Mouse (Mus musculus) MEL (cell line): Measurements from ENCODE around the gene Ly6g6d. TPM values are rescaled to one million over a fixed set of nuclear protein-coding genes. Genes with fewer than 3 reads are reported as not detected.

Source experiments
- DNase-seq: peaks from one replicate; pipeline ENCODE4 v3.0.0; 2011; ENCODE audit warnings: low read depth, low spot score
- H3K27ac ChIP-seq: 2 replicates; pipeline ENCODE4 v1.5.1; 2012; ENCODE audit warnings: low read depth, mild to moderate bottlenecking, control low read depth, low read length, moderate library complexity; ENCODE audit not compliant: control insufficient read depth
- H3K27me3 ChIP-seq, 2 experiments: fragments of 150-350 bp in 1 of 2; sonication (generic) in 1 of 2; 2 replicates each; pipeline ENCODE4 v1.6.1; 2012; ENCODE audit warnings: low read length in 2 of 2, mild to moderate bottlenecking in 2 of 2, improper control_type of control experiment in 1 of 2, moderate library complexity in 1 of 2; ENCODE audit not compliant: insufficient read depth in 2 of 2, control insufficient read depth in 1 of 2
- H3K36me3 ChIP-seq, 2 experiments: 2 replicates each; pipeline ENCODE4 v1.6.1; 2012 to 2014; ENCODE audit warnings: low read length in 2 of 2, improper control_type of control experiment in 1 of 2, inconsistent platforms in 1 of 2, mild to moderate bottlenecking in 1 of 2; ENCODE audit not compliant: insufficient read depth in 2 of 2, control insufficient read depth in 1 of 2
- H3K4me1 ChIP-seq, 2 experiments: fragments of 150-350 bp in 1 of 2; sonication (generic) in 1 of 2; 2 replicates each; pipeline ENCODE4 v1.6.1; 2012; ENCODE audit warnings: low read length in 2 of 2, improper control_type of control experiment in 1 of 2, mild to moderate bottlenecking in 1 of 2; ENCODE audit not compliant: insufficient read depth in 2 of 2, control insufficient read depth in 1 of 2
- H3K4me3 ChIP-seq, 2 experiments: fragments of 150-350 bp in 1 of 2; sonication (generic) in 1 of 2; 2 replicates each; pipeline ENCODE4 v1.5.1; 2012; ENCODE audit warnings: low read depth in 2 of 2, low read length in 2 of 2, mild to moderate bottlenecking in 2 of 2, moderate library complexity in 2 of 2, control low read depth in 1 of 2, improper control_type of control experiment in 1 of 2; ENCODE audit not compliant: control insufficient read depth in 1 of 2, insufficient read depth in 1 of 2
- H3K79me2 ChIP-seq: 2 replicates; pipeline ENCODE4 v1.6.1; 2012; ENCODE audit warnings: mild to moderate bottlenecking, low read length, moderate library complexity; ENCODE audit not compliant: control insufficient read depth, poor library complexity, insufficient read depth
- H3K9ac ChIP-seq: 2 replicates; pipeline ENCODE4 v1.6.1; 2012; ENCODE audit warnings: low read depth, mild to moderate bottlenecking, control low read depth, low read length, moderate library complexity; ENCODE audit not compliant: control insufficient read depth, poor library complexity, severe bottlenecking
- H3K9me3 ChIP-seq: fragments of 150-350 bp; sonication (generic); replicated peaks from 2 replicates; pipeline ENCODE4 v1.6.1; 2012; ENCODE audit warnings: mild to moderate bottlenecking, low read length, improper control_type of control experiment, moderate library complexity; ENCODE audit not compliant: insufficient read depth
- BHLHE40 ChIP-seq: IDR thresholded peaks from 2 replicates; pipeline ENCODE4 v1.6.1; 2012; ENCODE audit warnings: low read depth, mild to moderate bottlenecking, inconsistent platforms, low read length, improper control_type of control experiment, borderline replicate concordance
- CHD2 ChIP-seq: IDR thresholded peaks from 2 replicates; pipeline ENCODE4 v1.6.1; 2011; ENCODE audit warnings: low read length, improper control_type of control experiment
- CTCF ChIP-seq, 3 experiments: IDR thresholded peaks in 2 of 3; conservative IDR thresholded peaks in 1 of 3; 2 replicates each; pipeline ENCODE4 v1.5.1; 2011 to 2012; ENCODE audit warnings: low read length in 3 of 3, low read depth in 2 of 3, mild to moderate bottlenecking in 2 of 3, improper control_type of control experiment in 1 of 3, inconsistent platforms in 1 of 3, mixed read lengths in 1 of 3, moderate library complexity in 1 of 3; ENCODE audit not compliant: control insufficient read depth in 1 of 3, insufficient read depth in 1 of 3, poor library complexity in 1 of 3, severe bottlenecking in 1 of 3
- E2F4 ChIP-seq: IDR thresholded peaks from 2 replicates; pipeline ENCODE4 v1.6.1; 2011; ENCODE audit warnings: low read depth, low read length, improper control_type of control experiment, borderline replicate concordance
- ELF1 ChIP-seq: IDR thresholded peaks from 2 replicates; pipeline ENCODE4 v1.6.1; 2014; ENCODE audit warnings: low read depth, mild to moderate bottlenecking, inconsistent platforms, low read length, improper control_type of control experiment, moderate library complexity
- EP300 ChIP-seq, 2 experiments: IDR thresholded peaks; 2 replicates each; pipeline ENCODE4 v1.6.1; 2011; ENCODE audit warnings: improper control_type of control experiment in 2 of 2, low read length in 2 of 2, low read depth in 1 of 2, mild to moderate bottlenecking in 1 of 2
- ETS1 ChIP-seq: IDR thresholded peaks from 2 replicates; pipeline ENCODE4 v1.6.1; 2012; ENCODE audit warnings: low read depth, mild to moderate bottlenecking, inconsistent platforms, low read length, improper control_type of control experiment, moderate library complexity
- GABPA ChIP-seq: IDR thresholded peaks from 2 replicates; pipeline ENCODE4 v1.6.1; 2012; ENCODE audit warnings: low read depth, mild to moderate bottlenecking, inconsistent platforms, low read length, improper control_type of control experiment, moderate library complexity
- GATA1 ChIP-seq: IDR thresholded peaks from 2 replicates; pipeline ENCODE4 v1.6.1; 2011; ENCODE audit warnings: low read depth, low read length, improper control_type of control experiment
- HCFC1 ChIP-seq: IDR thresholded peaks from 2 replicates; pipeline ENCODE4 v1.6.1; 2012; ENCODE audit warnings: low read depth, mild to moderate bottlenecking, inconsistent platforms, low read length, improper control_type of control experiment, moderate library complexity
- JUND ChIP-seq: IDR thresholded peaks from 2 replicates; pipeline ENCODE4 v1.6.1; 2011; ENCODE audit warnings: low read depth, mild to moderate bottlenecking, improper control_type of control experiment, low read length
- KAT2A ChIP-seq: conservative IDR thresholded peaks from 2 replicates; pipeline ENCODE4 v1.6.1; 2012; ENCODE audit warnings: low read depth, low read length, improper control_type of control experiment, inconsistent platforms
- MAX ChIP-seq: IDR thresholded peaks from 2 replicates; pipeline ENCODE4 v1.6.1; 2011; ENCODE audit warnings: low read length, improper control_type of control experiment
- MAZ ChIP-seq: IDR thresholded peaks from 2 replicates; pipeline ENCODE4 v1.6.1; 2012; ENCODE audit warnings: low read depth, mild to moderate bottlenecking, inconsistent platforms, low read length, improper control_type of control experiment
- MEF2A ChIP-seq: IDR thresholded peaks from 2 replicates; pipeline ENCODE4 v1.6.1; 2014; ENCODE audit warnings: low read depth, mild to moderate bottlenecking, inconsistent platforms, low read length, improper control_type of control experiment; ENCODE audit not compliant: poor library complexity, insufficient replicate concordance, severe bottlenecking; ENCODE audit errors: extremely low read depth
- MXI1 ChIP-seq: IDR thresholded peaks from 2 replicates; pipeline ENCODE4 v1.6.1; 2011; ENCODE audit warnings: mild to moderate bottlenecking, low read depth, low read length, improper control_type of control experiment
- MYB ChIP-seq: IDR thresholded peaks from 2 replicates; pipeline ENCODE4 v1.6.1; 2011; ENCODE audit warnings: mild to moderate bottlenecking, low read depth, low read length, improper control_type of control experiment
- MYC ChIP-seq: IDR thresholded peaks from 2 replicates; pipeline ENCODE4 v1.6.1; 2011; ENCODE audit warnings: low read depth, mild to moderate bottlenecking, low read length, improper control_type of control experiment, moderate library complexity
- NELFE ChIP-seq: IDR thresholded peaks from 2 replicates; pipeline ENCODE4 v1.6.1; 2011; ENCODE audit warnings: low read depth, low read length, improper control_type of control experiment
- NRF1 ChIP-seq: IDR thresholded peaks from 2 replicates; pipeline ENCODE4 v1.6.1; 2014; ENCODE audit warnings: low read depth, mild to moderate bottlenecking, inconsistent platforms, low read length, improper control_type of control experiment, moderate library complexity; ENCODE audit not compliant: poor library complexity, insufficient read depth, severe bottlenecking
- POLR2A ChIP-seq, 2 experiments: IDR thresholded peaks; 2 replicates each; pipeline ENCODE4 v1.6.1; 2011 to 2012; ENCODE audit warnings: low read length in 2 of 2, mild to moderate bottlenecking in 2 of 2, control low read depth in 1 of 2, improper control_type of control experiment in 1 of 2, low read depth in 1 of 2, moderate library complexity in 1 of 2; ENCODE audit not compliant: control insufficient read depth in 1 of 2, insufficient read depth in 1 of 2, poor library complexity in 1 of 2
- POLR2AphosphoS2 ChIP-seq: IDR thresholded peaks from 2 replicates; pipeline ENCODE4 v1.6.1; 2011; ENCODE audit warnings: low read length, improper control_type of control experiment
- RAD21 ChIP-seq: IDR thresholded peaks from 2 replicates; pipeline ENCODE4 v1.6.1; 2011; ENCODE audit warnings: mild to moderate bottlenecking, low read depth, low read length, improper control_type of control experiment
- RCOR1 ChIP-seq: IDR thresholded peaks from 2 replicates; pipeline ENCODE4 v1.6.1; 2012; ENCODE audit warnings: low read depth, mild to moderate bottlenecking, inconsistent platforms, low read length, improper control_type of control experiment
- SIN3A ChIP-seq: IDR thresholded peaks from 2 replicates; pipeline ENCODE4 v1.6.1; 2012; ENCODE audit warnings: low read length, improper control_type of control experiment, inconsistent platforms
- SMC3 ChIP-seq: IDR thresholded peaks from 2 replicates; pipeline ENCODE4 v1.6.1; 2011; ENCODE audit warnings: low read depth, low read length, improper control_type of control experiment
- TAL1 ChIP-seq: IDR thresholded peaks from 2 replicates; pipeline ENCODE4 v1.6.1; 2012; ENCODE audit warnings: mild to moderate bottlenecking, inconsistent platforms, low read length, moderate library complexity, mixed read lengths
- TBP ChIP-seq: IDR thresholded peaks from 2 replicates; pipeline ENCODE4 v1.8.0; 2011; ENCODE audit warnings: low read depth, low read length, improper control_type of control experiment
- TCF12 ChIP-seq: IDR thresholded peaks from 2 replicates; pipeline ENCODE4 v1.6.1; 2014; ENCODE audit warnings: low read depth, mild to moderate bottlenecking, inconsistent platforms, low read length, improper control_type of control experiment, moderate library complexity
- UBTF ChIP-seq: IDR thresholded peaks from 2 replicates; pipeline ENCODE4 v1.6.1; 2012; ENCODE audit warnings: low read depth, mild to moderate bottlenecking, inconsistent platforms, low read length, improper control_type of control experiment, moderate library complexity, borderline replicate concordance; ENCODE audit not compliant: insufficient read depth
- USF1 ChIP-seq: IDR thresholded peaks from 2 replicates; pipeline ENCODE4 v1.6.1; 2014; ENCODE audit warnings: low read depth, mild to moderate bottlenecking, inconsistent platforms, low read length, improper control_type of control experiment, moderate library complexity
- USF2 ChIP-seq, 2 experiments: IDR thresholded peaks; 2 replicates each; pipeline ENCODE4 v1.6.1; 2011 to 2012; ENCODE audit warnings: improper control_type of control experiment in 2 of 2, low read length in 2 of 2, borderline replicate concordance in 1 of 2, inconsistent platforms in 1 of 2, low read depth in 1 of 2, mild to moderate bottlenecking in 1 of 2; ENCODE audit not compliant: insufficient read depth in 1 of 2
- ZC3H11A ChIP-seq: IDR thresholded peaks from 2 replicates; pipeline ENCODE4 v1.6.1; 2012; ENCODE audit warnings: low read depth, mild to moderate bottlenecking, inconsistent platforms, low read length, improper control_type of control experiment
- ZKSCAN1 ChIP-seq: IDR thresholded peaks from 2 replicates; pipeline ENCODE4 v1.6.1; 2012; ENCODE audit warnings: low read depth, mild to moderate bottlenecking, inconsistent platforms, low read length, improper control_type of control experiment, moderate library complexity
- ZMIZ1 ChIP-seq: IDR thresholded peaks from 2 replicates; pipeline ENCODE4 v1.6.1; 2012; ENCODE audit warnings: low read depth, mild to moderate bottlenecking, inconsistent platforms, low read length, improper control_type of control experiment, moderate library complexity
- ZNF384 ChIP-seq: IDR thresholded peaks from 2 replicates; pipeline ENCODE4 v1.6.1; 2012; ENCODE audit warnings: low read depth, mild to moderate bottlenecking, inconsistent platforms, low read length, improper control_type of control experiment
- polyA plus RNA-seq, 2 experiments: library from polyadenylated mRNA; stranded (reverse) in 1 of 2; unstranded in 1 of 2; fragments of >175 nt in 1 of 2; fragments of >200 nt in 1 of 2; gene quantifications; 2 replicates each; pipeline versions ENCODE4 v1.2.1 to v1.2.4; 2012; ENCODE audit warnings: low replicate concordance in 2 of 2, low read depth in 1 of 2; ENCODE audit not compliant: insufficient read length in 2 of 2, insufficient read depth in 1 of 2, missing spikeins in 1 of 2
- total RNA-seq: library from RNA; depleted of rRNA; stranded (reverse); fragments of 300-350 nt; gene quantifications from 2 replicates; pipeline ENCODE4 v1.2.3, GENCODE M21; 2012

Gene Ly6g6d
- total and polyA plus RNA-seq, 3 experiments, result 4.4 to 5.5 TPM; not detected in 1

DNA sequence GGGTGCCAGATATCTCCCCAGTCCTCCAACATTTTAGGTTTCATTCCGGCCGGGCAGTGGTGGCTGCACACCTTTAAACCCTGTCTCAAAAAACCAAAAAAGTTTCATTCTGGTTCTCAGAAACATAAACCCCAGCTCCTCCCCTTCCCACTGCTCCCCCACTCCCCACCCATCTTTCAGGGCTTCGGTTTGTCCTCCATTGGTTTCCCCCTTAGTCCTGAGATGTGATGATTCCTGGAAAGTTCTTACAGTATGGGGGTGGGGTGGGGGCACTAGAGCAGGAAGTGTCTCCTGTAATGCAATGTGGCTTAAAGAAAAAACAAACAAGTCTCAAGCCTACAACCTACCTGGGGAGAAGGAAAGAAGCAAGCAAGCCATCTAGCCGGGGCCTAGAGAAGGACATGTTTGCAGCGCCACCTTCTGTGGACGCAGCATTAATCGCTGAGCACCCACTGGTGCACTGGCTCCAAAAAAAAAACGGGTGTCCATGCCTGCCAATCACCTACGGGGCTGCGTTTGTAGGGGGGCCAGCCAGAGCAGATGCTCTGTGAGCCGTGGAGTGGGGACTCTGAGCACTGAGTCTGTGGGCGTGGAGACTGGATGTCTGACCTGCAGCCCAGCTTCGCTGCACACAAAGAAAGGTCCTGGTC is 28.0 kb upstream of the Ly6g6d start:
- DNase-seq, result peak; percentile 83
- peak; percentile 93 for TF ChIP-seq ZNF384
- no peak for TF ChIP-seq CHD2
- no peak for TF ChIP-seq ZKSCAN1
- no peak for TF ChIP-seq MAX
- no peak for TF ChIP-seq KAT2A
- TF ChIP-seq ZC3H11A, result peak; percentile 85
- no peak for TF ChIP-seq MXI1
- TF ChIP-seq TAL1, result no peak
- peak; percentile 87 for TF ChIP-seq RAD21
- TF ChIP-seq MYB, result no peak
- TF ChIP-seq MEF2A, result no peak
- peak; percentile 60; the same call in 1 of the 2 replicates for TF ChIP-seq MAZ
- peak; percentile 87 for TF ChIP-seq SMC3
- peak in 1 of 2 experiments; percentile 40; a peak in 1 of 4 replicates for TF ChIP-seq POLR2A (IDR thresholded peaks at IDR 0.05; ENCODE audit: control insufficient read depth in 1 of 2, insufficient read depth in 1 of 2, low read depth in 1 of 2, low read length in 2 of 2, poor library complexity in 1 of 2)
- TF ChIP-seq HCFC1, result peak; percentile 52; the same call in 1 of the 2 replicates
- 0 out of 2 replicates have a peak, but pooled peaks have one; percentile 33 for TF ChIP-seq MYC
- no peak for TF ChIP-seq USF2 (IDR thresholded peaks at IDR 0.05; ENCODE audit: borderline replicate concordance in 1 of 2, insufficient read depth in 1 of 2, low read depth in 1 of 2, low read length in 2 of 2)
- no peak for TF ChIP-seq TBP
- no peak for TF ChIP-seq GABPA
- TF ChIP-seq E2F4, result no peak
- TF ChIP-seq UBTF, result no peak
- TF ChIP-seq NRF1, result no peak
- no peak for TF ChIP-seq NELFE
- no peak for TF ChIP-seq GATA1
- TF ChIP-seq ETS1, result peak; percentile 32; the same call in 1 of the 2 replicates
- no peak for TF ChIP-seq USF1
- no peak for TF ChIP-seq ZMIZ1
- no peak for TF ChIP-seq BHLHE40
- peak; percentile 12; the same call in 1 of the 2 replicates for TF ChIP-seq TCF12
- TF ChIP-seq JUND, result no peak
- TF ChIP-seq SIN3A, result peak; percentile 60; the same call in 1 of the 2 replicates
- no peak for TF ChIP-seq POLR2AphosphoS2
- no peak for TF ChIP-seq ELF1
- no peak for TF ChIP-seq EP300 (IDR thresholded peaks at IDR 0.05; ENCODE audit: low read depth in 1 of 2, low read length in 2 of 2)
- TF ChIP-seq RCOR1, result no peak
- peak; percentile 56 to 92 (median 82) for TF ChIP-seq CTCF (IDR thresholded peaks at IDR 0.05 in 2 of 3, conservative IDR thresholded peaks at IDR 0.05 in 1 of 3; ENCODE audit: control insufficient read depth in 1 of 3, insufficient read depth in 1 of 3, low read depth in 2 of 3, low read length in 3 of 3, poor library complexity in 1 of 3, severe bottlenecking in 1 of 3)

More for the DNA sequence above, 28.0 kb upstream of the Ly6g6d start:
- H3K4me3 ChIP-seq, result peak overlapping the region; percentile 22
- H3K9me3 ChIP-seq, result no peaks in the 10 kb centered on the region
- no peaks in the 10 kb centered on the region for H3K79me2 ChIP-seq
- H3K4me1 ChIP-seq, result peaks cover 22 to 36% of the 10 kb centered on the region in 2 experiments
- no peaks in the 10 kb centered on the region for H3K27me3 ChIP-seq
- H3K27ac ChIP-seq, result peak overlapping the region; percentile 96
- peak overlapping the region; percentile 64 for H3K9ac ChIP-seq
- H3K36me3 ChIP-seq, result peaks cover 0 to 31% of the 10 kb centered on the region in 2 experiments; a peak in 2 of 4 replicates
